ENCODE assay signal across 8 mouse cellular contexts in the genomic region with DNA sequence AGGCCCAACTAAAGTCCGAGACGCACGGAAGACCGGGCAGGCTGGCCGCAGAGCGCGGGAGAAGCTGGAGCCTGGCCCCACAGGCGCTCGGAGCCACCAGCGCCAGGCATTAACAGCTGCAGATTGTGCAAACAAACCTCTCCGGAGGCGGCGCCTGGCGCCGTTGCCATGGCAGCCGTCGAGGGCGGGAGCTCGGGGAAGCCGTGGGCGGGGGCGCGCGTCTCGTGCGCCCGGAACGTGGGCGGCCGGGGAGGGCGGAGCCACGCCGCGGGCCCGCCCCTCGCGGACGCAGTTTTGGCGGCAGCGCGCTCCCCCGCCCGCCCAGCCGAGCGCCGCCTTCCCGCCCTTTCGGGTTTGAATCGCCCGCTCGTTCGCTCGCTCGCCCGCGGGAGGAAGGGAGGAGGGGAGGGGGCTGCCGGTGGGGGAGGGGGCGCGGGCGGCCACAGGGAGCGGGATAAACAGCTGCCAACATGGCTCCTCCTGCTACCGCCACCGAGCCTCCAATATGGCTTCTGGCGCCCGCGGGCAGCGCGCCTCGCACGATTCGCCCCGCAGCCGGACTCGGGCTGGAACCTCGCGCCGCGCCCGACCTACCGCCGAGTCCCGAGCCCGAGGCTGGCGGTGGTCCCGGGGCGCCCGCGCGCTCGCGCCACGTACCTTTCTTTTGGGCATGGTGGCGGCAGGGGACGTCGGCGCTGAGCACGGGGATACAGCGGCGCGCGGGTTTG. TPM values are rescaled to one million over a fixed set of nuclear protein-coding genes. Genes with fewer than 3 reads are reported as not detected.
DNase-seq lines count a peak whose midpoint lies in the region; ATAC-seq and TF ChIP-seq lines count a peak whose summit lies in the region.

No protein-coding gene starts in this region.

- peak overlapping the region; percentile 86 for H3K9ac ChIP-seq in embryonic facial prominence, embryonic 15.5 days
- peak overlapping the region; percentile 98 for H3K9ac ChIP-seq in kidney, embryonic 14.5 days (ENCODE audit: low read depth, low read length)
- H3K9ac ChIP-seq in limb, embryonic 14.5 days (ENCODE audit: low read depth, low read length, severe bottlenecking) = peak overlapping the region; percentile 96
- H3K9ac ChIP-seq in midbrain, embryonic 16.5 days (ENCODE audit: low read depth, low read length) = peak overlapping the region; percentile 87

- H3K27me3 ChIP-seq in embryonic facial prominence, embryonic 15.5 days = no peaks in the 10 kb centered on the region
- no peaks in the 10 kb centered on the region for H3K27me3 ChIP-seq in kidney, embryonic 14.5 days (ENCODE audit: control insufficient read depth, insufficient read depth, low read length)
- no peaks in the 10 kb centered on the region for H3K27me3 ChIP-seq in limb, embryonic 14.5 days (ENCODE audit: control insufficient read depth, insufficient read depth, low read length)
- no peaks in the 10 kb centered on the region for H3K27me3 ChIP-seq in midbrain, embryonic 16.5 days (ENCODE audit: control insufficient read depth, insufficient read depth, low read depth, low read length)
- H3K27me3 ChIP-seq in spleen, adult 2 months (ENCODE audit: control insufficient read depth, insufficient read depth, low read length) = no peaks in the 10 kb centered on the region

- peak; percentile 99 for DNase-seq in B cell, adult 2 months
- peak; percentile 94 to 97 for DNase-seq in heart, adult 9 months (ENCODE audit: low spot score in 2 of 2)
- peak; percentile 95 for DNase-seq in limb, embryonic 14.5 days (ENCODE audit: low spot score)
- DNase-seq in spleen, adult 2 months (ENCODE audit: low read depth in 1 of 2, low spot score in 2 of 2) = peak; percentile 88 to 97

- peak overlapping the region; percentile 82 for H3K4me3 ChIP-seq in bone marrow macrophage, adult 2 months (ENCODE audit: insufficient read depth, low read length)
- peak overlapping the region; percentile 79 for H3K4me3 ChIP-seq in embryonic facial prominence, embryonic 15.5 days (replicated peaks)
- H3K4me3 ChIP-seq in kidney, embryonic 14.5 days (ENCODE audit: low read length) = peak overlapping the region; percentile 80
- H3K4me3 ChIP-seq in limb, embryonic 14.5 days (replicated peaks; ENCODE audit: low read length) = peak overlapping the region; percentile 76
- peak overlapping the region; percentile 76 for H3K4me3 ChIP-seq in midbrain, embryonic 16.5 days (ENCODE audit: low read depth, low read length)
- H3K4me3 ChIP-seq in spleen, adult 2 months (ENCODE audit: extremely low read depth, insufficient read depth, insufficient read length) = peak overlapping the region; percentile 94

- peak overlapping the region; percentile 98 for H3K4me2 ChIP-seq in embryonic facial prominence, embryonic 15.5 days (replicated peaks)
- peak overlapping the region; percentile 94 for H3K4me2 ChIP-seq in kidney, embryonic 14.5 days (replicated peaks; ENCODE audit: low read depth, low read length)
- H3K4me2 ChIP-seq in limb, embryonic 14.5 days (replicated peaks; ENCODE audit: low read depth, low read length, severe bottlenecking) = peak overlapping the region; percentile 89
- H3K4me2 ChIP-seq in midbrain, embryonic 16.5 days (ENCODE audit: low read length) = peak overlapping the region; percentile 71

- H3K27ac ChIP-seq in bone marrow macrophage, adult 2 months (ENCODE audit: insufficient read depth, low read depth, low read length) = peak overlapping the region; percentile 94
- peak overlapping the region; percentile 100 for H3K27ac ChIP-seq in embryonic facial prominence, embryonic 15.5 days (replicated peaks)
- peak overlapping the region; percentile 100 for H3K27ac ChIP-seq in kidney, embryonic 14.5 days (ENCODE audit: low read depth, low read length)
- peak overlapping the region; percentile 99 for H3K27ac ChIP-seq in limb, embryonic 14.5 days (replicated peaks; ENCODE audit: low read depth, low read length)
- peak overlapping the region; percentile 99 for H3K27ac ChIP-seq in midbrain, embryonic 16.5 days (ENCODE audit: low read length)
- peak overlapping the region; percentile 95 for H3K27ac ChIP-seq in spleen, adult 2 months (ENCODE audit: insufficient read depth, low read length)

- no peaks in the 10 kb centered on the region for H3K9me3 ChIP-seq in embryonic facial prominence, embryonic 15.5 days (replicated peaks)
- no peaks in the 10 kb centered on the region for H3K9me3 ChIP-seq in kidney, embryonic 14.5 days (ENCODE audit: control insufficient read depth, low read length)
- no peaks in the 10 kb centered on the region for H3K9me3 ChIP-seq in limb, embryonic 14.5 days (ENCODE audit: control insufficient read depth, low read length)
- H3K9me3 ChIP-seq in midbrain, embryonic 16.5 days (replicated peaks; ENCODE audit: control insufficient read depth, low read length, poor library complexity, severe bottlenecking) = no peaks in the 10 kb centered on the region

- TF ChIP-seq POLR2A in bone marrow macrophage, adult 2 months (IDR thresholded peaks at IDR 0.05; ENCODE audit: borderline replicate concordance, low read depth, low read length) = no peak
- peak; percentile 78; the same call in 1 of the 2 replicates for TF ChIP-seq POLR2A in limb, embryonic 14.5 days (IDR thresholded peaks at IDR 0.05; ENCODE audit: borderline replicate concordance, extremely low read depth, insufficient read depth, insufficient read length)
- no peak; the same call in 1 of the 2 replicates for TF ChIP-seq POLR2A in spleen, adult 2 months (IDR thresholded peaks at IDR 0.05; ENCODE audit: low read depth, low read length)

- H3K4me1 ChIP-seq in bone marrow macrophage, adult 2 months (ENCODE audit: control insufficient read depth, insufficient read depth, low read length) = peaks cover 5% of the 10 kb centered on the region; the same call in 1 of the 2 replicates
- peaks cover 38% of the 10 kb centered on the region for H3K4me1 ChIP-seq in embryonic facial prominence, embryonic 15.5 days
- peaks cover 25% of the 10 kb centered on the region for H3K4me1 ChIP-seq in kidney, embryonic 14.5 days (ENCODE audit: control insufficient read depth, insufficient read depth, low read length)
- peaks cover 12% of the 10 kb centered on the region for H3K4me1 ChIP-seq in limb, embryonic 14.5 days (ENCODE audit: control insufficient read depth, insufficient read depth, low read length)
- H3K4me1 ChIP-seq in midbrain, embryonic 16.5 days (ENCODE audit: control insufficient read depth, insufficient read depth, low read length) = peaks cover 30% of the 10 kb centered on the region
- peaks cover 7% of the 10 kb centered on the region; the same call in 1 of the 2 replicates for H3K4me1 ChIP-seq in spleen, adult 2 months (ENCODE audit: control insufficient read depth, insufficient read depth, insufficient read length)

- WGBS in embryonic facial prominence, embryonic 15.5 days = under 1% methylated on average over 89 of the region's 101 CpGs
- 1% methylated on average over 74 of the region's 101 CpGs for WGBS in kidney, embryonic 14.5 days
- under 1% methylated on average over 55 of the region's 101 CpGs for WGBS in limb, embryonic 14.5 days
- under 1% methylated on average over 82 of the region's 101 CpGs for WGBS in midbrain, embryonic 16.5 days
- under 1% methylated on average over 101 of the region's 101 CpGs for WGBS in spleen, adult 2 months

- peaks cover 48% of the 10 kb centered on the region for H3K36me3 ChIP-seq in embryonic facial prominence, embryonic 15.5 days
- H3K36me3 ChIP-seq in kidney, embryonic 14.5 days (ENCODE audit: control insufficient read depth, insufficient read depth, low read length) = peaks cover 43% of the 10 kb centered on the region
- peaks cover 54% of the 10 kb centered on the region for H3K36me3 ChIP-seq in limb, embryonic 14.5 days (ENCODE audit: control insufficient read depth, insufficient read depth, low read length)
- H3K36me3 ChIP-seq in midbrain, embryonic 16.5 days (ENCODE audit: control insufficient read depth, insufficient read depth, low read length) = peaks cover 11% of the 10 kb centered on the region
- H3K36me3 ChIP-seq in spleen, adult 2 months (ENCODE audit: control insufficient read depth, insufficient read depth, low read length) = peaks cover 14% of the 10 kb centered on the region

- no peak for TF ChIP-seq CTCF in bone marrow macrophage, adult 2 months (IDR thresholded peaks at IDR 0.05; ENCODE audit: low read depth, low read length)
- no peak for TF ChIP-seq CTCF in spleen, adult 2 months (IDR thresholded peaks at IDR 0.05; ENCODE audit: extremely low read depth, insufficient read depth, insufficient read length, insufficient replicate concordance)

- peak; percentile 85 for ATAC-seq in embryonic facial prominence, embryonic 15.5 days (ENCODE audit: insufficient number of reproducible peaks, low FRiP score, low TSS enrichment, low read depth)
- ATAC-seq in kidney, embryonic 14.5 days (ENCODE audit: low FRiP score, low TSS enrichment) = peak; percentile 79
- peak; percentile 77 for ATAC-seq in limb, embryonic 14.5 days (ENCODE audit: low FRiP score, low read depth)
- peak; percentile 80 for ATAC-seq in midbrain, embryonic 16.5 days

RNA-seq across cellular contexts. Expression of a gene that starts 1.1 kb away (rescaled TPM):
- polyA plus RNA-seq in bone marrow macrophage, adult 2 months (2012; ENCODE audit: insufficient read depth, insufficient read length, missing spikeins) = 222 and 234 TPM in 2 replicates
- polyA plus RNA-seq in embryonic facial prominence, embryonic 15.5 days (2015; fragmentation: Nextera tagmentation; extraction: Ambion mirVana) = 1,934 and 1,961 TPM in 2 replicates
- polyA plus RNA-seq in kidney, embryonic 14.5 days (2014; fragmentation: Nextera tagmentation; extraction: Ambion mirVana) = 3,172 and 3,245 TPM in 2 replicates
- polyA plus RNA-seq in limb, embryonic 14.5 days (2012; rRNA removed) = 606 and 861 TPM in 2 replicates
- polyA plus RNA-seq in limb, embryonic 14.5 days (2014; fragmentation: Nextera tagmentation; extraction: Ambion mirVana) = 2,302 and 2,334 TPM in 2 replicates
- 937 and 974 TPM in 2 replicates for polyA plus RNA-seq in midbrain, embryonic 16.5 days (2015; fragmentation: Nextera tagmentation; extraction: Ambion mirVana)
- polyA plus RNA-seq in spleen, adult 2 months (2012; rRNA removed) = 11.9 and 19.0 TPM in 2 replicates

RNA-seq across cellular contexts. Expression of a gene that starts 33.4 kb away (rescaled TPM):
- 36.6 and 38.7 TPM in 2 replicates for polyA plus RNA-seq in bone marrow macrophage, adult 2 months (2012; ENCODE audit: insufficient read depth, insufficient read length, missing spikeins)
- polyA plus RNA-seq in embryonic facial prominence, embryonic 15.5 days (2015; fragmentation: Nextera tagmentation; extraction: Ambion mirVana) = 44.2 and 44.5 TPM in 2 replicates
- polyA plus RNA-seq in kidney, embryonic 14.5 days (2014; fragmentation: Nextera tagmentation; extraction: Ambion mirVana) = 42.2 and 42.9 TPM in 2 replicates
- 47.6 and 54.0 TPM in 2 replicates for polyA plus RNA-seq in limb, embryonic 14.5 days (2012; rRNA removed)
- polyA plus RNA-seq in limb, embryonic 14.5 days (2014; fragmentation: Nextera tagmentation; extraction: Ambion mirVana) = 45.1 and 47.2 TPM in 2 replicates
- polyA plus RNA-seq in midbrain, embryonic 16.5 days (2015; fragmentation: Nextera tagmentation; extraction: Ambion mirVana) = 45.7 and 48.6 TPM in 2 replicates
- polyA plus RNA-seq in spleen, adult 2 months (2012; rRNA removed) = 13.0 and 14.1 TPM in 2 replicates

RNA-seq across cellular contexts. Expression of a gene that starts 51.3 kb away (rescaled TPM):
- 0.23 TPM in 1 of 2 replicates, not detected in the other for polyA plus RNA-seq in bone marrow macrophage, adult 2 months (2012; ENCODE audit: insufficient read depth, insufficient read length, missing spikeins)
- polyA plus RNA-seq in embryonic facial prominence, embryonic 15.5 days (2015; fragmentation: Nextera tagmentation; extraction: Ambion mirVana) = not detected in 2 replicates
- polyA plus RNA-seq in kidney, embryonic 14.5 days (2014; fragmentation: Nextera tagmentation; extraction: Ambion mirVana) = not detected in 2 replicates
- 0.11 and 0.37 TPM in 2 replicates for polyA plus RNA-seq in limb, embryonic 14.5 days (2012; rRNA removed)
- polyA plus RNA-seq in limb, embryonic 14.5 days (2014; fragmentation: Nextera tagmentation; extraction: Ambion mirVana) = 0.07 TPM in 1 of 2 replicates, not detected in the other
- polyA plus RNA-seq in midbrain, embryonic 16.5 days (2015; fragmentation: Nextera tagmentation; extraction: Ambion mirVana) = 0.37 and 0.44 TPM in 2 replicates
- 0.11 and 0.42 TPM in 2 replicates for polyA plus RNA-seq in spleen, adult 2 months (2012; rRNA removed)

Comparison
In these comparisons a context has a peak if more than half of its experiments do, and no peak if none do; other contexts are left out.
1. Peak in every context shown above with its lines: DNase-seq, ATAC-seq, H3K4me3 ChIP-seq and H3K27ac ChIP-seq.
2. RNA of a gene that starts 1.1 kb away (polyA plus RNA-seq): 3,172 to 3,245 TPM in kidney, embryonic 14.5 days, 606 to 2,334 TPM in limb, embryonic 14.5 days, 1,934 to 1,961 TPM in embryonic facial prominence, embryonic 15.5 days, 937 to 974 TPM in midbrain, embryonic 16.5 days and 222 to 234 TPM in bone marrow macrophage, adult 2 months; 11.9 to 19.0 TPM in spleen, adult 2 months; every median in the first group is over 10 times any median in the second.